Mouse (Mus musculus): ENCODE measurements around the gene Fam221a.
A peak's percentile ranks its signal among the peaks of the same experiment; 100 is the strongest.

Gene Fam221a

DNA sequence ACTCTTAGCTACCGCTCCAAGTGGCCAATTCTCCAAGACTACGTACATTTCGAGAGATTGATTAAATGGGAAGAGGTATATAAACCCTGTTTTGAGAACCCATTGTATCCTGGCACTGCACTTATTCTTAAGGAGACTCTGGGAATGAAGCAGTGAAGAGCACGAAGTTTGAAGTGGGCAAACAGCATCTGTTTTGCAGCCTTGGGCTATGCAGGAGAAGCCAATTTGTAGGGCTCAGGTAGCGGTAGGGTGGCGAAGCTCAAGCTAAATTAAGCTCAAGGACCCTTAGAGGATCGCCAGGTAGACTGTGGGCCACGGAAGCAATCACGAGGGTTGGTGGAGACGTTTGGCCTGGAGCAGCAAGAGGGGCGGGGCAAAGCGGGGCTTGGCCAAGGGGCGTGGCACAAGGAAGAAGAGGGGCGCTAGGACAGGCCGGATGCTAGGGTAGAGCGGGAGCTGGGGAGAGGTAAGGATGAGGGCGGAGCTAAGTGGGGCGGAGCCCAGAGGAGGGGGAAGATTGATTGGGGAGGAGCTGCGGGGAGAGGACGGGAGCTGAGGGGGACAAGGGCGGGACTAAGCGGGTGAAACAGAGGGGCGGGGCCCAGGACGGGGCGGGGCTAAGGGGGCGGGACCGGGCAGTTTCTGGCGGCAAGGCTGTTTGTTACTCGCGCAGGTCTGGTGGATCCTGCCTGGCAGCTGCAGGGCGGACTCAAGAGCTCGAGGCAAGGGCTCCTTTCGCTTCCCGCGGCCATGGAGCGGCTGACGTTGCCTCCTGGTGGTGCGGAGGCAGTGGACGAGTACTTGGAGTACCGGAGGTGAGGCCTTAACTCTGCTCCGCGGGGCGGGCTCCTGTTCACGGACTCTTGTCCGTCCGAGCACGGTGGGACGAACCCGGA, at the start of gene Fam221a:
Fam221a (plus strand) TSS at position 581 of the 896 bp plus-strand sequence.
- peak; percentile 91 for DNase-seq

GRCm38 (mm10) chr6:49318966-49319594, 48.5 kb upstream of the Fam221a start, which contains the start of gene Ccdc126:
Ccdc126 (plus strand) TSS chr6:49319274.
- DNase-seq = peak; percentile 97

GRCm38 (mm10) chr6:49319595-49320315, 47.8 kb upstream of the Fam221a start:
- DNase-seq = no peak

- DNase-seq = no peak
Measured at GRCm38 (mm10) chr6:49321341-49321740, 46.2 kb upstream of the Fam221a start.

- DNase-seq = no peak
Measured at GRCm38 (mm10) chr6:49322056-49322455, 45.5 kb upstream of the Fam221a start.

- DNase-seq = no peak
Measured at GRCm38 (mm10) chr6:49322986-49323385, 44.6 kb upstream of the Fam221a start.

DNA sequence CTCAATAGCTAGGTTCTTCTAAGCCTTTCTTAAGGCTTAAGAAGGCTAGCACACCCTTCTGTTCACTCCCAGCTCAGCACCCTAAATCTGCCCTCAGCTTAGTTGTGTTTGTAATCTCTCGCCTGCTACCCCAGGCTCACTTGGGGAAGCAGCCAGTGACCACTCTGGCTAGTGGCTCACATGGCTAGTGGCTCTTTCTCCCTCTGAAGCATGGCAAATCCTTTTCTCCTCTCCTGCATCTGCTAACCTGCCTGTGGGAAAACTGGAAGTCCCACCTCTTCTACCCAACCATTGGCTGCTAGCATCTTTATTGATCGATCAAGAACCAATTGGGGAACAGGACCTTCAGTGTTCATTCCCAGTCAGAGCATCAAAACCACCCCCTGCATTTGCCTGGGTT, 43.0 kb upstream of the Fam221a start:
- DNase-seq = no peak

DNA sequence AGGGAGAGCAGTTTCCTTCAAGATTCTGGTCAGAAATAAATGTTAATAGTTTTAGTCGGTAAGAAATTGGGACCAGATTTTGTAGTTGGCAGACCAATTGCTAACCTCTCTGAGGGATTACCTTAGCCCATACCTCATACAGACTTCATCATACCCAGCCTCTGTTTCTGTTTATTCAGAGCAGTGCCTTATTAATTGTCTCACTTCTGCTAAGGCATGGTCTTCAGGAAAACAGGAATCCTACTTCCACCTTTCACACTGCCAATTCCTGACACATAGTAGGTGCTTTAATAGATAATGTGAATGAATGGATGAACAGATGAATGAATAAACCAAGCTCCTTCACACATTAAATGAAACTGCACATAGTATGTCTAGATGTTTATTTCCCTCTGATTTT, 42.2 kb upstream of the Fam221a start:
- no peak for DNase-seq

GRCm38 (mm10) chr6:49326846-49327245, 40.7 kb upstream of the Fam221a start:
- DNase-seq = no peak

DNA sequence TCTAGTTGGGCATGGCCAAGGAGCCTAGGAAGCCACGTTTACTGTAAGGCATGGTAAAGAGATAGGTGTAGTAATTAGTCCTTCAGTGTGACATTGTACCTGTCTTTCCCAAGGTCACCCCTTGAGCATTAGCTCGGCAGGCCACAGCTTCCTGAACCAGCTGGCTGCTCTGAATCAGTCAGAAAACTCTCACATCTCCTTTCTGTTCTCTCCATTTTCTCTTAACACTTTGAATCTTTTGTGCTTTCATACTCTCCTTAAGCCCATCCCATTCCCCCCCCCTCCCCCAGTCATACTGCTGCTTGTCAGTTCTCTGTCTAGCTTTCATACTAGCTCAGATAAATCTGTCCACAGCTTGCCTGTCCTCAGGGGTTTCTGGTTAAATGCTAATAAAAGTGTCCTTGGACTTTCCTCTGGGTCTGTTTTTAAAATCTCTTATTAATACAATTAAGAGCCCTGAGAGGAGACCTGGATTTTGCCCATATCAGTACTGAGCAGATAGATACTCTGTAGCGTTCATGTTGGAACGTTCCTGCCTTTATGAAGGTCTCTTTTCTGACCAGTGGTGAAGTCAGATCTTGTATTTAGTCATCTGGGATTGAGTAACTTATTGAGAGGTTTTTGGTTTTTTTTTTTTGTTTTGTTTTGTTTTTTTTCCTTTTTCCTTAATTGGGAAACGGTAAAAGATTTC, 36.0 kb upstream of the Fam221a start:
- no peak for DNase-seq

- DNase-seq = no peak
Measured at GRCm38 (mm10) chr6:49332060-49332370, 35.5 kb upstream of the Fam221a start.

DNA sequence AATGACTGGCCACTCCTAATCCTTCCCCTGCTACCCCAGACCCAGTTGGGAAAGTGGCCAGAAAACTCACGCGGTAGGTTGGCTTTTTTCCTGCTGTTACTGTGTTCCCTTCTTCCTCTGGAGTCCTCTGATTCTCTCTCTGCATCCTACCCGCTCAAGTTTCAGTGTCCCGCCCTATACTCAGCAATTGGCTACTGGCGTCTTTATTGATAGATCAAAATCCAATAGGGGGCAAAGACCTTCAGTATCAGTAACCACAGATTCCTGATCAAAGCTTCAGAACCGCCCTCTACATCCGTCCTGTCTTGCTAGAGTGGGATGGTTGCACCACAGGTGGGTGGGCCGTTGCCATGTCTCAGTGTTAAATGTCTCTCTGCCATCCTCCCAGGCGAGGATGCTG, 29.0 kb upstream of the Fam221a start:
- no peak for DNase-seq

DNA sequence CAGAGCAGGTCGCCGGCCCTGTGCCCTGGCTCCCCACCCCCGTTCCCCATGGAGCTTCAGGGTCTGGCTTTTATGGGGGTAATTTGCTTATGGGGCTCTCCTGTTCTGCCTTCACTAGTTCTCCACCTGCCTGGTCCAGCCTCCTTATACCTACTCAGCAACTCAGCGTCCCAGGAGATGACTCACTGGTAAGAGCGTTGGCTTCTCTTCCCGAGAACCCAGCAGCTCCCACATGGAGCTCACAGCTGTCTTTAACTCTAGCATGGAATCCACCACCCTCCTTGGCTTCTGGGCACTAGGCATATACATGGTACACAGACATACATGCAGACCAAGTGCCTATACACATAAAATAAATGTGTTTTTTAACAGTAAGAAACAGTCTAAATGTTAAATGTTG, 28.4 kb upstream of the Fam221a start:
- no peak for DNase-seq

DNA sequence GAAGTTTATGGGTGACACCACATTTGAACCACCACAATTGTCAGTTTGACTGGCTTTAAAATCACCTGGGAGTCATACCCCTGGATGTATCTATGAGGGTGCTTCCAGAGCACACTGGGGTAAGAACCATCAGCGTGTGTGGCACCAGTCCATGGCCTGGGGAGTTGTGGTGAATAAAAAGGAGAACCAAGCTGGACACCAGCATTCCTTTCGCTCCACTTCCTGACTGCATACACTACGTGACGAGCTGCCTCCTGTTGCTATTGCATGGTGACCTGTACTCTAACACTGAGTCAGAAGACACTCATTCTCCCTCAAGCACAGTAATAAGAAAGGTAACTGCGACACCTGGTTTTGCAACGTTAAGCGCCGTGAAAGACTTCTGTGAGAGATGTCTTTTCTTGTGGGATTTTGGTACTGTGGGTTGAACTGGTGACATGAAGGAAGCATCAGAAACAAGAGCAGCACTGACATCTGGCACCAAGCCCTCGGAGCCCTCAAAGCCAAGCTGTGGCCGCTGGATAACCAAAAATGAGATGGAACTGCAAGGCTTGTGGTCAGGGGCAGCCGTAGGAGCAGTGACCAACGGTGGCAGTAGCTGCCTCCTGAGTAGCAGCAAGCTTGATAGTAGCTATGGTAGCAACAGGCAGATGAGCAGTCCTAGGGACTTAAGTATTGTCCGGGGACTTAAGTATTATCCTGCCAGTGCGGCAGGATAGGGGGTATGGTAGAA, 23.6 kb upstream of the Fam221a start:
- DNase-seq = no peak

- DNase-seq = peak; percentile 78
Measured at GRCm38 (mm10) chr6:49349826-49350225, 17.7 kb upstream of the Fam221a start.

DNA sequence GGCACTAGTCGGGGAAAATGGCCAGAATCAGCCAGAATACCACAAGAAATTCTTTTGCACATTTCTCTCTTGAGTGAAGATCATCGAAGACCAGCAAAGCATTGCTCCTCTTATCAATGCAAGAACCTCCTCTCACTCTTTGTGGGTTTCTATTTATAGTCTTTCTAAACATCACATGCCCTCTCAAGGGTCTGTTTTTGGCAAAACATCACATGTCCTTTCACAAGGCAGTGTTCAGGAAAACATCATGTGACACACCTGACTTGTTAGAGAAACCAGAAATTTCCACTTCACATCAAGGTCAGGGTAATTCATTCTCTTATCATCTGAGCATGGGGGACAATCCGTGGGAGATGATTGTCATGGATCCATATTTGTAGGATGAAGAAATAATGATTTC, 12.9 kb upstream of the Fam221a start:
- no peak for DNase-seq

- no peak for DNase-seq
Measured at GRCm38 (mm10) chr6:49355171-49355570, 12.4 kb upstream of the Fam221a start.

DNA sequence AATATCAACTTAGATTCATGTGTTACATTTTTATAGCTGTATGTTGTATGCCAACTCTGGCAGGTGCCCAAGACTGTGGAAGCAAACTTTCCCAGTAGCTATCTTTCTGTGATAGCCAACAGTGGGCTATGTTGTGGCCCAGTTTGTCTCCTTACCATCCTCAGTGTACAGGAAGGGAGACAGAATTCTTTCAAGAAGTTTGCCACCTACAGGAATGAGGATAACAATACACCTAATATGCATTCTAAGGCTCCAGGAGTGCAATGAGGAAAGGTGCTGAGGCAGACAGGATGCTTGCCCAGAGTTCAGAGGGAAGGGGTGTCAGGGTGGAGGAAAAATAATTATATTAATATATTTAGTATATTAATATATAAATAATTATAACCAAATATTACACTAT, 7.1 kb upstream of the Fam221a start:
- no peak for DNase-seq

DNA sequence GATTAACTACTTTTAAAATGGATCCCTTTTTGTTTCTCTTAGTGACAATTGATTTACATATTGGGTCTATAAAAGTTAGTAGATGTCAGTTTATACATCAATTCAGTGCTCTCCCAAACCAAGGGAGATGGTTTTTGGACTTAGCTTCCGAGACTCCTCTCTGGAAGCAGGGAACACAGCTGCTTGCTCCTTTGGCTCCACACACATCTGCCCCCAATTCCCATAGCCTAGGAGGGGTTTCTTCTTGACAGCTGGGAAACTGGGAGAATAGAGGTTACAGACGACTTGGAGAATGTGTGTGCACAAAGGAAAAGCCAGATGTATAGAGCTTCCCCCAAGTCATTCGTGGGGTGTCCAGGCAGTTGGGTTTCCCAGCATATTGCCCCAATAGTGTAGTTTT, 673 bp downstream of the Fam221a start:
- no peak for DNase-seq

DNA sequence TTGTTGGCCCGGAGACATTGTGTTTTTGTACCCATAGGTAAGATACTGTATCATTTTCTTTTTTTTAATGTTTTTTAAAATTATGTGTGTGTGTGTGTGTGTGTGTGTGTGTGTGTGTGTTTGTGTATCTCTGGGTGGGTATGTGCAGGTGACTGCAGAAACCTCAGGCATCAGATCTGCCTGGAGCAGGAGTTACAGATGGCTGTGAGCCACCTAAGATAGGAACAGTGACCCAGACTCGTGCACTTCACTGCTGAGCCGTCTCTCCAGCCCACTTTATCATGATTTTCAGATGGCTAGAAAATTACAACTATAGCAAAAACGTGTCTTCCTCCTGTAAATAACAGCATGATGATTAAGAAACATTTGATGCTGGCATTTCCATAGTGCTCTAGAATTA, 5.2 kb downstream of the Fam221a start:
- DNase-seq = no peak

- DNase-seq = no peak
Measured at GRCm38 (mm10) chr6:49373943-49374342, 6.4 kb downstream of the Fam221a start.

GRCm38 (mm10) chr6:49378328-49378727, 10.8 kb downstream of the Fam221a start:
- DNase-seq = no peak
